Mouse (Mus musculus) Muller cell, postnatal 12 days (primary cell): ENCODE results near the gene Uchl3.
A peak's percentile ranks its signal among the peaks of the same experiment; 100 is the strongest.

Experiments
- DNase-seq: peaks from one replicate; pipeline ENCODE4 v3.0.0-alpha.2; 2015; ENCODE audit errors: inconsistent ontology term

The Uchl3 gene

DNA sequence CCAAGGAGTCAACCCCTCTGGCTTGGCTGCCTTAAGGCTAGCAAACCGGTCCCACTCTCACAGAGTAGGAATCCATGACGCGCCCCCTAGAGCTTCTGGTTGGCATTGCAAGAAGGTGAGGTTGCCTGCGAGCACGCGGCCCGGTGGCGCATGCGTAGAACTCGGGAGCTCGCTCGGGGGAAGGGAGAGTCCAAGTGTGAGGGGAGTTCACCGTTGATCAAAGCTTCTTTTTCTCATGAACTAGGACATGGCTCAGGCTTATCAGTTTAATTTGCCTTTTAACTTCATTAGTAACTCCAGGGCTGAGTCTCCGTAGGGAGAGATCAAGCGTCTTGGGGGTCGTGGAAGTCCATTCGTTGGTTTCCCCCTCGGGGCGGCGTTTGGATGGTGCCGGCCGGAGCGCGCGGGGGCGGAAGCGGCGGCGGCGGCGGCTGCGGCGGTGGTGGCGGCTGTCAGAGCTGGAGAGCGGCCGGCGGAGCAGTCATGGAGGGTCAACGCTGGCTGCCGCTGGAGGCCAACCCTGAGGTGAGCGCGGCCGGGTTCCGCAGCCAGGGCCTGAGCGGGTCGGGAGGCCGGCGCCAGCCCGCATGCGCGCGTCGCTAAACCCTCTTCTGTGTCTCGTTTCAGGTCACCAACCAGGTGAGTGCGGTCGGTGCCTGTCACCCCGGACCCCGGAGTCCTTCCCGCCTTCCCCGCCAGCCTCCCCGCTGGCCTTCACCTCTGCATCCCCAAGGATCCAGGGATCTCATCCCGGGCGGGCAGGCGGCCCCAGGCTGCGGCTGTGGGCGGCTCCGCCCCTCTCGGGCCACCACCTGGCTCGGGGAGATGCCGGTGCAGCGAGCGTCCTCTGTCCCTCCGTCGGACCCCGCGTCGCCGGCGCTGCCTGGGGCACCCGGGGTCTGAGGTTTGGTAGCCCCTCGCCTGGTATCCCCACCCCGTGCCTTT is at the start of gene Uchl3:
Uchl3 (plus strand) TSS at position 387 of the 945 bp plus-strand sequence.
- DNase-seq = peak; percentile 87

GRCm38 (mm10) chr14:101605843-101606242 is 47.9 kb upstream of the Uchl3 start:
- no peak for DNase-seq

DNA sequence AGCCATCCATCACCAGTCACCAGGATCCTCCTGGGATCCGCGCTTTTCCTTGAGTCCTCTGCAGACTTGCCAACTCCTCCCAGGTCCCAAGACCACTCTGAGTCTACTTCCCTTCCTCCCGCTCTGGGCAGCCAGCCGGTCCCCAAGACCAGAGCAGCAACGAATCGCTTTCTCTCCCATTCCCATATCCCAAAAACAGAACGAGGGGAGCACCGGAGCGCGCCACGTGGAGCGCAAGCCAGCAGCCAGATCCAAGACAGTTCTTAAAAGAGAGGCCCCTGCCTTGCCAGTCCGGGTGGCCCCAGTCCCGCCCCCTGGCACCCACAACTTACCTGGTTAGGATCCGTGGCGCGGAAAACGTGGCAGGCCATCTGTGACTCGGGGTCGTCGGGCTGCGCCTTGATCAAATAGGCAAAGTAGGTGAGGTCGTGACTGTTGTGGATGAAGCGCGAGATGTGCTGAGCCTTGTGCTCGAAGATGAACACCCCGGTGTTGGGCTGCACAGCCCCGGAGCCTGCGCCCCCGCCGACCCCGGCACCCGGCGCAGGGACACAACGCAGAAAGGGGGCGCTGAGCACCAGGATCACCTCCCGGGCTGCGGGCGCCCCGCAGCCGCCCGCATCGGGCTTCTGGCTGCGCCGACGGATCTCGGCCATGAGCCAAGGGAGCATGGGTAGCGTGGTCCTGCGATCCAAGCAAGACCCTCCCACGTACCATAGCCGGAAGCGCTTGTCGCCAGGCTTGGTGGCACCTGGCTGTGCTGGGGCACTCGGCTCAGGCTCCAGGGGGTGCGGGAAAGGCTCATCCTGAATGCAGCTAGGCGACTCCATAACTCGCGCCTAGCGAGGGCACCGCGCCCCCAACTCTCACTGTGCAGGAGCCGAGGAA is 45.9 kb upstream of the Uchl3 start:
- DNase-seq = peak; percentile 56

DNA sequence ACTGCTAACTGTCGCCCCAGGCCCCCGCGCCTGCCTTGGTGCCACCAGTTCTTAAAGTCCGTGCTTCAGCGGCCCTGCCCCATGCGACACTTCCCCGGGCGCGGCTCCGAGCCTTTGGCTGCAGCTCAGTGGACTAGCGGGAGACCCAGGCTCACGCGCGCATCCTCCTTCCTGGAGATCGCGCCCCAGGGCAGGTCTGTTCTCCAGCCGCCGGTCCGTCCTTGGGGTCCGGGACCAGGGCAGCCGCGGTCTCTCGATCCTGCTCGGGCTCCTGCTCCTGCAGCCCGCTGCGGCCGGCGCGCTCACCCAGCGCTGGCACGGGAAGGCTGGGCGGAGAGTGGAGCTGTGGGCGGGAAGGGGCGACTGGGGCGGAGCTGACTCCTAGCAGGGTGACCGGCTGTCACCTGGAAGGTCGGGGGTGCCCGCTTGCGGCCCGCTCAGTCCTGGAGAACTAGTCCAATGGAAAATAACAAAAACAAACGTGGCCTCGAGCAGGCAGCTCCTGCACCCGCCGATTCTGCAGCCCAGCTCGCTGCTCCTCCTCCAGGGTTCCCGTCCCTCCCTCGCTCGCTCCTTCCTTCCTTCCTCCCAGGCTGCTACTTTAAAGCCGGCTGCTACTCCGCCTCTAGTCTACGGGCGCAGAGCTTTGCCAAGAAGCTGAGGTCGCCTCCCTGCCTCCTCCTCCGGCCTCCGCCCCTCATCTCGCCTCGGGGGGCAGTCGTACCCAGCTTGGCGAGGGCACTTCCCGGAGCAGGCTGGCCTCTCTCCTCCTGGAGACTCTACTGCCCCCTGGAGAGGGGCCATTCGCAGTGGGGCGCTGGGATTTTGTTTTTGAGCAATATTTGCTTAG is 45.0 kb upstream of the Uchl3 start, which contains the start of gene Tbc1d4:
Tbc1d4 (minus strand) TSS at position 673 of the 850 bp plus-strand sequence.
- DNase-seq = peak; percentile 88

- no peak for DNase-seq
Observed at GRCm38 (mm10) chr14:101610701-101611100, 43.1 kb upstream of the Uchl3 start.

DNA sequence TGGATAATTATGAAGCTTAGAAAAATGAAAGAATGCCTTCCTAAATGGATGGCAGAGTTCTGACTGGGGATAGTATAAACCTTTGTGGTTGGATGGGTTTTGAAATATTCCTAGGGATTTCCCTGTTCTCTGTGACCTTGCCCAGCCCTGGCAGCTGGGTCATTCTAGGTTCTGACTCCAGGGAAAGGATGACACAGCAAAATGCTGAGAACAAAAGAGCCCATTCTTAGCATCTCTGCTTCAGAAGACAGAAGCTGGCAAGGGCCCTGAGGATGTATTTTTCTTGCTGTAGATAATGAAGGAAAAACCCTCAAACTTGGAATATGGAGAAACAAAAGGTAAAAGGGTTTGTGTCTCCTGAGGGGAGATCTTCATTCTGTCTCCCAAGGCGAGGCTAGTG is 40.6 kb upstream of the Uchl3 start:
- peak; percentile 61 for DNase-seq

DNA sequence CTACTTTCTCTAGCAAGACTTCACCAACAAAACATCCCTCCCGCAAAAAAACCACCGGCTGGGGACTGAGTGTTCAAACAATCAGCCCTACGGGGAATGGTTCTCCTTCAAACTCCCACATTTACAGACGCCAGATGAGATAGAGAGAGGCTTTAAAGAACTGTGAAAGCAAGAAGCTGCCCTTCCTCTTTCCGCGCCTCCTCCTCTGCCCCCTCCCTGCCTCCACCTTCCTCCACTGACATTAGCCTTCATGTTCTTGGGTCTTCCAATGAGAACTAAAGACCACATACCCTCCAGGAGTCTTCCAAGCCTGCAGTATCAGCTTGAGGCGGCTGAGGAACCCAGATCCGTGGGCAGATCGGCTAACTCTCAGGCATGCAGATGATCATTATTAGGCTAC is 37.6 kb upstream of the Uchl3 start:
- no peak for DNase-seq

DNA sequence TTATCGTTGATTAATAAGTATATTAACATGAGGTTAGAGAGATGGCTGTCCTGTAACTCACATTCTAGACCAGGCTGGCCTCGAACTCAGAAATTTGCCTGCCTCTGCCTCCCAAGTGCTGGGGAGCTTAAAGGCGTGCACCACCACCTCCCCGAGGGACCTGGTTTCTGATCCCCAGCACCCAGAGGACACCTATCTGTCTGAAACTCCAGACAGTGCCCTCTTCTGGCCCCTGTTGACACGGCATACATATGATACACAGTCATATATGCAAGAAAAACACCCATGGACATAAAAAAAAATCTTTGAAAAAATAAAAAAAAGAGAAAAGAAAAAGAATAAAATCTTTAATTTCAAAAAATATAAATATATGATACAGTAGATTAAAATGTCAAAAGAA is 36.1 kb upstream of the Uchl3 start:
- no peak for DNase-seq

GRCm38 (mm10) chr14:101630548-101630947 is 23.2 kb upstream of the Uchl3 start:
- DNase-seq = no peak

DNA sequence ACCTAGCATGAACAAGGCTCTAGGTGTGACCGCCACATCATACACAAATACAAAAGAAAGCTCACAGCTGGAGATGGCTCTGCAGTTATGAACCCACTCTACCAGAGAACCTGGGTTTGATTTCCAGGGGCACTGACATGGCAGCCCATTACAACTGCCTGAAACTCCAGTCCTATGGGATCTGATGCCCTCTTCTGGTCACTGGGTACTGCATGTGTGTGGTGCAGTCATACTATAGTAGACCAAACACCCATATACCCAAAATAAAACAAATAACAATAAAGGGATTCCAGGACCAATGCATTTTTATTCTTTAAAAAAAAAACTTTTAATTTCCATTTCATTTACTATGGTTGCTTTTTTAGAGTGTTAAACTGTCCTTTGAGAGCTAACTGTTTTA is 18.0 kb upstream of the Uchl3 start:
- DNase-seq = no peak

GRCm38 (mm10) chr14:101637381-101637780 is 16.4 kb upstream of the Uchl3 start:
- no peak for DNase-seq

DNA sequence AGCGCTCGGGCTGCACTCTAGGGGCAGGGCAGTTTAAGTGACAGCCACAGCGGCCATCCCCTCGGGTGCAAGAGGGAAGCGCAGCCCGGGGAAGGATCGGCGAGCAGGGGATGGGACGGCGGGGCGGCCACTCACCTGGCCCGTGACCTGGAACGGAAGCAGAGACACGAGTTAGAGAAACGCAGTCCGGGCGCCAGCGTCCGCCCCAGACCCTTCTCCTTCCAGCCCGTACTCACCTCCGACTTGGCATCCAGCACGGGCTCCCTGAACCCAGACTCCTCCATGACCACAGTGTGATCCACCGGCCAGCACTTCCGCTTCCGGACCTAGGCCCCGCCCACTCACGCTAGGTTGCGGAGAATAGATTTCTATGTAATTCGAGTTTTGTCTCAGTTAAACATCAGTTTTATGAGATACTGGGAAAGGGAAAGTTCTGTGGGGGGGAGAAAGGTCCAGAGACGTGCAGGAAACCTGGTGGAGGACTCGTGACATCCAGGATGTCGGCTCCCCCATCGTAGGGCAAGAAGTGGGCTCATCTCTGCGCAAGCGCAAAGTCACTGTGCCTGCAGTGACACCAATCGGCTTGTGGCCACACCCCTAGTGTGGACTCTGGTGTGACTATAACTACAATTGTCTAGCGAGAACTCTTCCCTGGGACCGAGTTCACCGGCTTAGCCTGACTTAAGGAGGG is 13.5 kb upstream of the Uchl3 start, which contains the start of gene Commd6:
Commd6 (minus strand) TSS at position 534 of the 691 bp plus-strand sequence.
- peak; percentile 89 for DNase-seq

DNA sequence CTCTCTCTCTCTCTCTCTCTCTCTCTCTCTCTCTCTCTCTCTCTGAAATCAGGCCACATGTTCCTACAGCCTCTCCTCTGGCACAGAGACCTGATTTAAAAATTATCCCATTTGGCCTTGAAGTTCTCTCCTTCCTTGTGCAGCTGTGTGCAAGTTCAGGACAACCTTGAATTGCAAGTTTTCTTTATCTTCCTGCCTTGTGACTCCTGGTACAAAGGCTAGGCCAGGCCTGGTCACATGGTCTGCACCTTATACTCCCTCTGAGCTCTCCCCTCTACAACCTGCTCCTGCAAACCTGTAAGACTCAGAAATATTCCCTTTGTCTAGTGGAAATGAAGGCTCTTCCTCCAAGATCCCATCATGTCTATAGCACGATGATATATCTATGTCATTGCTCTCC is 8.8 kb upstream of the Uchl3 start:
- DNase-seq = no peak

DNA sequence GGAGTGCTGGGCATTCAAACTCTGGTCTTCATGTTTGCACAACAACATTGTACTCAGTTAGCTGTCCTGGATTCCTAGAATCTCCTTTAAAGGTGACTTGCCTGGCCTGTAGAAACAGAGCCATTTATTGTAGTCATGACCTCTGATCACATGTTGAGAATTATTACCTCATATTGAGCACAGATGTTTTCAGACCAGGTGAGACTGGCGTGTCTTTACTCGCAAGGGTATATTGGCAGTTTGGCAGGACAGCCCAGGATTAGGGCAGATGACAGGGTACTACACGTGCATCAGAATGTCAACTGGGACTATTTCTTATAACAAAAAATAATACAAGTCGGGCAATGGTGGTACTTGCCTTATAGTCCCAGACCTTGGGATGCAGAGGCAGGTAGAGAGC is 3.2 kb upstream of the Uchl3 start:
- no peak for DNase-seq

GRCm38 (mm10) chr14:101652571-101652970 is 1.2 kb upstream of the Uchl3 start:
- DNase-seq = no peak

GRCm38 (mm10) chr14:101654526-101654909 is 751 bp downstream of the Uchl3 start:
- no peak for DNase-seq

DNA sequence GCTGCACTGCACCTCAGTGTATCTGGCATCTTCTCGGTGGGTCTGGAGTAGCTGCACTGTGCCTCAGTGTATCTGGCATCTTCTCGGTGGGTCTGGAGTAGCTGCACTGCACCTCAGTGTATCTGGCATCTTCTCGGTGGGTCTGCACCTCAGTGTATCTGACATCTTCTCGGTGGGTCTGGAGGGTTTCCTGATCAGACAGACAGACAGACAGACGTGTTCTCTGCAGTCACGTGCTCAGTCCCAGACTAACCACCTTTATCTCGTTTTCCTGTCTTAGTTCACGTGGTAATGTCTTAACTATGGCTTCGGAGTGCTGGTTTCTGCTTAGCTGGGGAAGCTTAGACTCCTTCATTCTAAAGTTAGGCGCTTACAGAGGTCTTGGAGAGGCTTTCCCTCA is 2.5 kb downstream of the Uchl3 start:
- DNase-seq = no peak

- no peak for DNase-seq
Observed at GRCm38 (mm10) chr14:101661654-101662412, 8.1 kb downstream of the Uchl3 start.

- DNase-seq = no peak
Observed at GRCm38 (mm10) chr14:101664274-101664673, 10.5 kb downstream of the Uchl3 start.

GRCm38 (mm10) chr14:101666056-101666455 is 12.3 kb downstream of the Uchl3 start:
- no peak for DNase-seq
